Mouse (Mus musculus) neural tube, embryonic 12.5 days (tissue): ENCODE results near the gene Hoxc5. TPM values are rescaled to one million over a fixed set of nuclear protein-coding genes. Genes with fewer than 3 reads are reported as not detected.

ENCODE experiments used
- ATAC-seq: fragments of 200-750 bp; cut with Nextera tagmentation; 2 replicates; pipeline ENCODE4 v1.8.0; 2017; ENCODE audit warnings: low read depth, mild to moderate bottlenecking, moderate TSS enrichment, moderate library complexity; ENCODE audit not compliant: low FRiP score
- H3K27ac ChIP-seq: fragments of 300-500 bp; sonication (generic); 2 replicates; pipeline ENCODE4 v1.5.1; 2016
- H3K27me3 ChIP-seq: fragments of 300-500 bp; sonication (generic); replicated peaks from 2 replicates; pipeline ENCODE4 v1.6.1; 2016; ENCODE audit warnings: mild to moderate bottlenecking
- H3K36me3 ChIP-seq: fragments of 300-500 bp; sonication (generic); 2 replicates; pipeline ENCODE4 v1.6.1; 2016; ENCODE audit warnings: mild to moderate bottlenecking
- H3K4me1 ChIP-seq: fragments of 300-500 bp; sonication (generic); 2 replicates; pipeline ENCODE4 v1.6.1; 2016
- H3K4me2 ChIP-seq: fragments of 300-500 bp; sonication (generic); replicated peaks from 2 replicates; pipeline ENCODE4 v1.6.1; 2016; ENCODE audit warnings: mild to moderate bottlenecking
- H3K4me3 ChIP-seq: fragments of 300-500 bp; sonication (generic); 2 replicates; pipeline ENCODE4 v1.5.1; 2016
- H3K9ac ChIP-seq: fragments of 300-500 bp; sonication (generic); 2 replicates; pipeline ENCODE4 v1.6.1; 2016; ENCODE audit warnings: mild to moderate bottlenecking
- H3K9me3 ChIP-seq: fragments of 300-500 bp; sonication (generic); 2 replicates; pipeline ENCODE4 v1.6.1; 2016; ENCODE audit warnings: mild to moderate bottlenecking
- WGBS: fragments of 180-500 bp; shearing (Covaris S2); methylation state at CpG from one replicate; pipeline ENCODE4 v1.1.7; 2016; 5-methylcytosine and 5-hydroxymethylcytosine counted together
- polyA plus RNA-seq: library from polyadenylated mRNA; unstranded; fragments of >200 nt; fragmentation: Nextera tagmentation; extraction: Ambion mirVana; gene quantifications from 2 replicates; pipeline ENCODE4 v1.2.1, GENCODE M21; 2016

Hoxc5 gene
- polyA plus RNA-seq, 1 experiment from 2014 or later, result 32.1 TPM

DNA sequence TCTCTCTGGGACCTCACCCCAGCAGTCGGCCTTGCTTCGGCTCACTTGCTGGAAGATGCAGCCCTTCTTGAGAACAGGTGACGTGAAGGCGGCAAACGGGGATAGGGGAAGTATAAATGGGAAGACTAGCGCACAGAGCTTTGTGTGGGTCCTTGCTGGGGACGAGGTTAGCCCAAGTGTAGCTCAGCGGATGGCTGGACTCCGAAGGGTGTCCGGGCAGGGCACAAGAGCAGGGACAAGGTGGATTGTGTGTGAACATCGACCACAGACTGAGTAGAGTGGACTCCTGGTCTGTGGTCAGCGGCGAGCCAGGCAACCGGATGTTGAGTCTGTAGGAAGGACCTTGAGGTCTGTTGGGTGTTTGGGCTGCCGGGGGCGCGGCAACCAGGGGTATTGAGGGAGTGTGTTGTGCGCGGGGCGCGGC, 8.5 kb downstream of the Hoxc5 start:
- 0% methylated on average over 21 of the region's 21 CpGs for WGBS
- H3K4me2 ChIP-seq, result peak overlapping the region; percentile 86

DNA sequence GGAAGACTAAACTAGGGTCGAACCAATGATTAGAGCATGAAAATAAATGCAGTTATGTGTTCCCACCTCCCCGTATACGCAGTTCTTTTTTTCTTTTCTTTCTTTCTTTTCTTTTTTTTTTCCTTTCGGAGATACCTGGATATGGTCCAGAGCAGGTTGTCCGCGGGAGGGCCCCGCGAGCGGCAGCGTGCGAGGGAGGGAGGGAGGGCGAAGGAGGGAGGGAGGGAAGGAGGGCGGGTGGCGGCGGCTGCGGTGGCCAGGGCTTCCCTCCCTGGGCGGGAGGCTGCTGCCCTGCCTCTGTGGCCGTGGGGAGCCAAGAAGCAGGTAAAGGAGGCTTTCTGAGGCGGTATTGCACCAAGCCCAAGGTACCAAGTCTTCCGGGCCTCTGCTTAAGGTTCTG, 8.9 kb downstream of the Hoxc5 start, which contains the start of gene Hoxc9:
Hoxc9 (plus strand) TSS at position 269 of the 400 bp plus-strand sequence.
- Histone ChIP-seq H3K9ac (peak within 1 kb of the TSS; percentile 100), H3K4me3 (peak within 1 kb of the TSS; percentile 92), H3K27ac (peak within 1 kb of the TSS; percentile 95), H3K4me2 (peak within 1 kb of the TSS; percentile 86), H3K27me3 (peaks cover 59% of the 10 kb centered on the region), H3K36me3 (no peaks in the 10 kb centered on the region), H3K4me1 (peaks cover 8% of the 10 kb centered on the region), H3K9me3 (no peaks in the 10 kb centered on the region)
- 1% methylated on average over 12 of the region's 20 CpGs for WGBS
- no peak for ATAC-seq

More for the DNA sequence above, 8.5 kb downstream of the Hoxc5 start:
- H3K27me3 ChIP-seq, result peaks cover 56% of the 10 kb centered on the region
- H3K4me1 ChIP-seq, result peaks cover 8% of the 10 kb centered on the region
- H3K9ac ChIP-seq, result peak overlapping the region; percentile 100
- H3K9me3 ChIP-seq, result no peaks in the 10 kb centered on the region
- H3K27ac ChIP-seq, result peak overlapping the region; percentile 95
- no peaks in the 10 kb centered on the region for H3K36me3 ChIP-seq
- H3K4me3 ChIP-seq, result peak overlapping the region; percentile 92
- no peak for ATAC-seq

DNA sequence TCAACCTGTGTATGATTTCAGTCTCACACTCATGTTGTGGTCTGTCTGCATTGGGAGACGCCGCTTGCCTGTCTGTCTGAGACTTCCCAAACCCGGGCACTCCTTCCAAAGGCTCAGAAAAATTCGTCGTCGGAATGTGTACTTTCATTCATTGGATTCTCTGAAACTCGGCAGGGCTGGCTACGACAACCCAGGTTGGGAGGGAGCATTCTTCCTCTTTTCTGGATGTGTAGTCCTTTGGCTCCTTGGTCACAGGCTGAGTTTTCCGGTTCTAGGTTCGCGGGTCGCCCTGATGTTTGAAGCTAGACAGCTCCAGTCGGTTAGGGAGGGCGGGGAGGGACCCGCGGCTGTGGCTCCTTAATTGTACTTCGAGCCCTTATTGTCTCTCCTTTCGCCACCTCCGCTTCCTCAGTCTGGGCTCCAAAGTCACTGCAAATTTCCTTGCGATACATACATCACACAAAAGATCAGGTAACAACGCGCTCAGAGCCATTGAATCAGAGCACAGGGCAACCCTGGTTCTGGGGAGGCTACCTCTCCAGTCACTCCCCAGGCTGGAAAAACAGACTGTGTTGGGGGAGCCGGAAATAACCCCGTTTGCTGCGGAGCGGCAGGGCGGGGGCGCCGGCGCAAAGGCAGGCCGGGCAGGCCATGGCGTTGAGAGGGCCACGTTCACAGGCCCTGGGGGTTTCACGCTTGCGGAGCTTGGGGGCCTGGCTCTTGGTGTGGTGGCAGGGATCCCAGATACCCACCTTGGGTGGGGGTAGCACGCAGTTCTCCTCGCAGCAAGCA, 9.6 kb downstream of the Hoxc5 start:
- H3K9ac ChIP-seq, result peak overlapping the region; percentile 100
- ATAC-seq, result no peak; the same call in 1 of the 2 replicates
- under 1% methylated on average over 37 of the region's 37 CpGs for WGBS

DNA sequence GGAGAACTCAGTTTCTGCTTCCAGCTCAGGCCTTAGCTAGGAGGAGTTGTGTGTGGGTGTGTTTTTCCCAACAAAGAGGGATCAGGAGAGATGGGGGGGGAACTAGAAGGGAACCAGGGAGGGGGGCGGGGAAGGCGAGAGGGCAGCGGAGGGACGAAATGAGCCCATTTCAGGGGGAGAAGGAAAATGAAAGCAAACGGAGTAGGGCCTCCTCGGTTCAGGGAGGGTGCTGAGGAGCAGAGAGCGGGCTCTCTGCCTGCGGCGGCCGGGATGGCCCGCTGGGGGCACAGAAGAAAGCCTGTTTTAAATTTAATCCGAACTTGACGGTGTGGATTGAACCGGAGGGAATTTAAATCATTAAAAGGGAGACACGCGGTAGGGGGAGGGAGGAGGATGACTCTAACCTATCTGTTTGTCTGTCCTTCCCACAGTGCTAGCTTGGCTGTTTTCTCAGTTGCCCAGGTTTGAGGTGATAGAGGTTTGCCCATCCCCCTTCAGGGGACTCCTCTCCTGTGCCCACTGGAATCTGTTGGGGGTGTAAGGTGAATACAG, 10.3 kb downstream of the Hoxc5 start:
- H3K4me3 ChIP-seq, result peak overlapping the region; percentile 92
- no peaks in the 10 kb centered on the region for H3K36me3 ChIP-seq
- H3K4me1 ChIP-seq, result peaks cover 8% of the 10 kb centered on the region
- H3K27ac ChIP-seq, result peak overlapping the region; percentile 95
- WGBS, result under 1% methylated on average over 16 of the region's 16 CpGs
- peak overlapping the region; percentile 100 for H3K9ac ChIP-seq
- peak; percentile 31 for ATAC-seq
- H3K4me2 ChIP-seq, result peak overlapping the region; percentile 86
- H3K27me3 ChIP-seq, result peaks cover 55% of the 10 kb centered on the region
- H3K9me3 ChIP-seq, result no peaks in the 10 kb centered on the region

More for the DNA sequence above, 9.6 kb downstream of the Hoxc5 start:
- Histone ChIP-seq H3K4me2 (peak overlapping the region; percentile 86), H3K27ac (peak overlapping the region; percentile 95), H3K4me1 (peaks cover 8% of the 10 kb centered on the region), H3K27me3 (peaks cover 59% of the 10 kb centered on the region), H3K4me3 (peak overlapping the region; percentile 92), H3K36me3 (no peaks in the 10 kb centered on the region), H3K9me3 (no peaks in the 10 kb centered on the region)

DNA sequence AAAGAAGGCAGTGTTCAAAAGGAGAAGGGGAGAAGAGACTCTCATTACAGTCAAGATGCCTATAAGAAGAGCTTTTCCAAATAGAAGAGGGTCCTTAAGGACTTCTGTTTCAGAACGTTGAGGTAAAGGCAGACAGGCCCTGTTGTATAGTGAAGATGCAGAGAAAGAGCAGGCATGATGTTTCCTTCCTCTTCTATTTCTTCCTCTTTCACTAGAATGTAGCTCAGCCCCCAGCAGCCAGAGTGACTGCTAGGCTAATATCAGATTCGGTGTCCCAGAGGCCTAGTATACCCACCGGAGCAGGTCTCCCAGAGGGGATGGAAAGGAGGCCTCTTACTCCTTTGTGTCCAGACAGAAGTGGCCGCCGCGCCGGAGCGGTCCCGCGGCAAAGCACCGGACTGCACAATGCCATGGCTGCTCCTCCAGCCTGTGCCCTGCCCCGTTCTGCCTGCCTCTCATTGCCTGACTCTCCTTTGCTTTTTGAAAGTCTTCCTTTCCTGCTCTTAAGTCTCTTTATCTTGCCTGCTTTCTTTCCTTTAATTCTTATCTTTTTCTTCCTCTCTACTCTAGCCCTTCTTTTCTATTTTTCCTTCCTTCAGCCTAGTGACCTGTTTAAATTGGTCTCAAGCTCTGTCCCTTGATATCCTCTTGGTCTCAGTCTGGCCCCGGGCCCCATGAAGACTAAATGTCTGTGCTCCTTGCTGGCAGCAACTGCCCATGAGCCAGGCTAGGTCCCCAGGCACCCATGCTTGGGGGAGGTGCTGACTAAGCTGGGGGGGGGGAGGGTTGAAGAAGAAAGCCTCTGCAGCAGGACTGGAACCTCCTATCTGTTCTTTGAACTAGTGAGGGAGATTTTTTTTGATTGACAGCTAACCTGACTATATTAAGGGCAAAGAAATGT, 11.6 kb downstream of the Hoxc5 start:
- peak overlapping the region; percentile 95 for H3K27ac ChIP-seq
- H3K9me3 ChIP-seq, result no peaks in the 10 kb centered on the region
- peaks cover 8% of the 10 kb centered on the region for H3K4me1 ChIP-seq
- peak overlapping the region; percentile 92 for H3K4me3 ChIP-seq
- H3K36me3 ChIP-seq, result peaks cover 1% of the 10 kb centered on the region; the same call in 1 of the 2 replicates
- peaks cover 47% of the 10 kb centered on the region for H3K27me3 ChIP-seq
- ATAC-seq, result no peak
- WGBS, result 1% methylated on average over 13 of the region's 13 CpGs
- peak overlapping the region; percentile 86 for H3K4me2 ChIP-seq
- H3K9ac ChIP-seq, result peak overlapping the region; percentile 100

DNA sequence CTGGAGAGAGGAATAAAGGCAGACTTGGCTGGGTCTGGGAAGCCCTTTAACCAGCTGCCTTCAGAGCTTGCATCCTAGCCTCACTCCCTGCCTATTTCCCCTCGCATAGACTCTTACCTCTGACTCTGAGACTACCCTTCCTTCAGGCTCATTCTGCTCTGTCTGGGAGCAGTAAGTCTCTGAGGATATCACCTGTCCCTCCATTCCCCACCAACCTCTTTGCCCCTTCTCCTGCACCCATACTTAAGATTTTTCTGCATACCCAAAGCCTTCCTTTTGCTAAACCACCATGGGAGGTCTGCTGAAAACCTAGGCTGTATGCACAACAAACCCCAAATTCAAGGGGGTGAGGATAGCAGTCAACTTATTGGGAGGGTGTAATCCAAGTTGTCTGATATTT, 12.7 kb downstream of the Hoxc5 start:
- 0% methylated on average over 1 of the region's 1 CpGs for WGBS
- H3K27me3 ChIP-seq, result peaks cover 42% of the 10 kb centered on the region
- H3K4me3 ChIP-seq, result peak overlapping the region; percentile 92
- peaks cover 4% of the 10 kb centered on the region; the same call in 1 of the 2 replicates for H3K36me3 ChIP-seq
- H3K9me3 ChIP-seq, result no peaks in the 10 kb centered on the region
- H3K27ac ChIP-seq, result peak overlapping the region; percentile 95
- H3K4me1 ChIP-seq, result peaks cover 10% of the 10 kb centered on the region
- H3K4me2 ChIP-seq, result peak overlapping the region; percentile 86
- ATAC-seq, result no peak
- H3K9ac ChIP-seq, result peak overlapping the region; percentile 100

DNA sequence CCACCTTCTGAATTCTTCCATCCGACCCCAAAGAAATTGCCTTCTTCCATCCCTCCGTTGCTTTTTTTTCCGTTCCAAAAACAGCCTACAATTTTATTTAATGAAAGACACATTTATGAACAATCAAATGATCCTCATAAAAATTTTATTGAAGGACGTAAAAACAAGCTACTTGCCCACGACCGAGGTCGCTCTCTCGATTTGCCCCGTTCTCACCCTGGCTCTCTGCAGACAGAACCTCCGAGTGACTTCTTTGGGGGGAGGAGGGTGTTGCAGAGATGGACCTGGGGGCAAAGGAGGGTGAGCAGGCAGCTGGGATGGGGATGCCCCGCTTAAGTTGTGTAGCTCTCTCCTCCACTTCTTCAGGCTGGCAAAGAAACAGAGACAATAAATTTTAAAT, 13.1 kb downstream of the Hoxc5 start:
- Histone ChIP-seq H3K9me3 (no peaks in the 10 kb centered on the region), H3K27me3 (peaks cover 39% of the 10 kb centered on the region), H3K4me2 (peak overlapping the region; percentile 86), H3K4me1 (peaks cover 13% of the 10 kb centered on the region), H3K9ac (peak overlapping the region; percentile 100), H3K4me3 (peak overlapping the region; percentile 92), H3K27ac (peak overlapping the region; percentile 95), H3K36me3 (peaks cover 4% of the 10 kb centered on the region; the same call in 1 of the 2 replicates)
- under 1% methylated on average over 11 of the region's 11 CpGs for WGBS
- no peak for ATAC-seq

DNA sequence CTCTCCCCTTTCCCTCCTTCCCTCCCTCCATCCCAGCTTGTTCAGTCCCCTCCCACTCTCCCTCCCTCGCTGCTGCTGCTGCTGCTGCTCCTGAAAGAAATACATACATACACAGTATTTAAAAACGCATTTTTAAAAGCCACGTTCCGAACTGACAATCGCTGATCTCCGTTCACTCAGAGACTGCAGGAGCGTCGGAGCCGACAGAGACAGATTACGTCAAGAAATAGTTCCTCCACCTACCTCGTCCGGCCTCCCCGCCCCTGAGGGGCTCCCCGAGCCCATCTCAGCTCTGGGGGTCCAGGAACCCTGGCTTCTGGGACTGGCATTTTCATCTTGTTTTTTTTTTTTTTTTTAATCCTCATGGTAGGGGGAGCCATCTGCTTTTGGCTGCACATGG, 13.7 kb downstream of the Hoxc5 start:
- WGBS, result 0% methylated on average over 14 of the region's 14 CpGs
- H3K27ac ChIP-seq, result peak overlapping the region; percentile 95
- H3K9ac ChIP-seq, result peak overlapping the region; percentile 100
- H3K36me3 ChIP-seq, result peaks cover 4% of the 10 kb centered on the region; the same call in 1 of the 2 replicates
- peak overlapping the region; percentile 92 for H3K4me3 ChIP-seq
- peaks cover 19% of the 10 kb centered on the region for H3K4me1 ChIP-seq
- no peaks in the 10 kb centered on the region for H3K9me3 ChIP-seq
- ATAC-seq, result peak; percentile 5; the same call in 1 of the 2 replicates
- peaks cover 39% of the 10 kb centered on the region for H3K27me3 ChIP-seq
- peak overlapping the region; percentile 86 for H3K4me2 ChIP-seq

DNA sequence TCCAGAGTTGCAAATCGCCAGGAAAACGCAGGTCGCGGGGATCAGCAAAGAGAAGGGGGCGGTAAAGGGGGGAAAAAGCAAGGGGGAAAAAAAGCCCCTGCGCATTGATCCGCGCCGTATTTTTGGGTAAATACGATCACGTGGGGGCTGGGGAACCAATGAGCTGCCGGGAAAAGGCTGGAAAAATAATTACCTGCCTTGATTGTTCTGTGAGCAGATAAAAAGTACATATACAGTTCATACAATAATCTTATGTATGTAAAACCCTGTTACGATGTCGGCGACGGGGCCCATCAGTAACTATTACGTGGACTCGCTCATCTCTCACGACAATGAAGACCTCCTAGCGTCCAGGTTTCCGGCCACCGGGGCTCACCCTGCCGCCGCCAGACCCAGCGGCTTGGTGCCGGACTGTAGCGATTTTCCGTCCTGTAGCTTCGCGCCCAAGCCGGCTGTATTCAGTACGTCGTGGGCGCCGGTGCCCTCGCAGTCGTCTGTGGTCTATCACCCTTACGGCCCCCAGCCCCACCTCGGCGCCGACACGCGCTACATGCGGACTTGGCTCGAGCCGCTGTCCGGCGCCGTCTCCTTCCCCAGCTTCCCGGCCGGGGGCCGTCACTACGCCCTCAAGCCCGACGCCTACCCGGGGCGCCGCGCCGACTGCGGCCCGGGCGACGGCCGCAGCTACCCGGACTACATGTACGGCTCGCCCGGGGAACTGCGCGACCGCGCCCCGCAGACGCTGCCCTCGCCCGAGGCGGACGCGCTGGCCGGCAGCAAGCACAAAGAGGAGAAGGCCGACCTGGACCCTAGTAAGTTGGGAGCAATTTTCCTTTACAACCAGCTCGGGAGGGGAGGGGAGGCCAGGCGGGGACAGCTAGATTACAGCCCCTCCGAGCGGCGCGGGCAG, 14.4 kb downstream of the Hoxc5 start:
- Histone ChIP-seq H3K36me3 (peaks cover 4% of the 10 kb centered on the region; the same call in 1 of the 2 replicates), H3K9ac (peak overlapping the region; percentile 100), H3K9me3 (no peaks in the 10 kb centered on the region), H3K4me1 (peaks cover 25% of the 10 kb centered on the region), H3K4me2 (peak overlapping the region; percentile 86), H3K27ac (peak overlapping the region; percentile 95), H3K4me3 (peak overlapping the region; percentile 92), H3K27me3 (peaks cover 42% of the 10 kb centered on the region)
- 0 out of 2 replicates have a peak, but pooled peaks have one; percentile 11 for ATAC-seq
- WGBS, result under 1% methylated on average over 88 of the region's 88 CpGs

DNA sequence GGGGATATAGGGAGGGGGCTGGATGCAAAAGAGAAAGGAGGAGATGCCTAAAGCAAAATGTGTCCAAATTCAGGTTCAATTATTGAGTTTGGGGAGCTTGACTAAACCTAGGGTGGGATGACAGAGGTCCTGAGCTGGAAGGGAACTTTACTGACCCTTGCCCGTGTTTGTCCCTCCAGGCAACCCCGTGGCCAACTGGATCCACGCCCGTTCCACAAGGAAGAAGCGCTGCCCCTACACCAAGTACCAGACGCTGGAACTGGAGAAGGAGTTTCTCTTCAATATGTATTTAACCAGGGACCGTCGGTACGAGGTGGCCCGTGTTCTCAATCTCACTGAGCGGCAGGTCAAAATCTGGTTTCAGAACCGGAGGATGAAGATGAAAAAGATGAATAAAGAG, 16.5 kb downstream of the Hoxc5 start:
- Histone ChIP-seq H3K4me1 (peaks cover 35% of the 10 kb centered on the region), H3K27me3 (peaks cover 35% of the 10 kb centered on the region), H3K36me3 (peaks cover 4% of the 10 kb centered on the region; the same call in 1 of the 2 replicates), H3K4me2 (peak overlapping the region; percentile 86), H3K4me3 (peak overlapping the region; percentile 92), H3K9me3 (no peaks in the 10 kb centered on the region), H3K27ac (peak overlapping the region; percentile 72), H3K9ac (peak overlapping the region; percentile 100)
- no peak for ATAC-seq
- WGBS, result 3% methylated on average over 12 of the region's 12 CpGs

DNA sequence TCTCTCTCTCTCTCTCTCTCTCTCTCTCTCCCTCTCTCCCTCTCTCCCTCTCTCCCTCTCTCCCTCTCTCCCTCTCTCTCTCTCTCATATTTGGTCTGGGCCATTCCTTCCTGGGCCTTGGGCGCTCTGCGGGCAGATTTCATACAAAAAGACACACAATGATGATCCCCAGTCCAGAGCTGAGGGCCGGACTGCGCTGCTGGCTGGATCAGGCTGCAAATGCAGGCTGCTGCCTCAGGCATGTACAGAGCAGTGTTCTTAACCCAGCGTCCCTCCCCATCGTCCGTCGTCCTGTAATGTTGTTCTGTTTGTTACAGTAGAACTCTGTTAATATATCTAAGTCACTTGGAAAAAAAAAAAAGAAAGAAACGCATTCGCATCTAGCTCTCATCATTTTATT, 17.3 kb downstream of the Hoxc5 start:
- WGBS, result 2% methylated on average over 10 of the region's 10 CpGs
- H3K27ac ChIP-seq, result peak overlapping the region; percentile 68; the same call in 1 of the 2 replicates
- peaks cover 4% of the 10 kb centered on the region; the same call in 1 of the 2 replicates for H3K36me3 ChIP-seq
- H3K9ac ChIP-seq, result peak overlapping the region; percentile 100
- H3K9me3 ChIP-seq, result no peaks in the 10 kb centered on the region
- peak overlapping the region; percentile 86 for H3K4me2 ChIP-seq
- peaks cover 43% of the 10 kb centered on the region for H3K4me1 ChIP-seq
- peak overlapping the region; percentile 92 for H3K4me3 ChIP-seq
- no peak for ATAC-seq
- peaks cover 35% of the 10 kb centered on the region for H3K27me3 ChIP-seq
